Mouse (Mus musculus): Measurements from ENCODE around the gene Bst2.

- TF ChIP-seq POLR2A (IDR thresholded peaks at IDR 0.05; ENCODE audit: control insufficient read depth, extremely low read depth, insufficient read depth, low read length, poor library complexity) (no peak), CTCF (IDR thresholded peaks at IDR 0.05; ENCODE audit: borderline replicate concordance, control insufficient read depth, extremely low read depth, insufficient read depth, low read length, poor library complexity) (0 out of 2 replicates have a peak, but pooled peaks have one; percentile 22)
Measured at GRCm38 (mm10) chr8:71542632-71543343, 5.5 kb upstream of the Bst2 start, which contains the start of gene Mvb12a.

Measured in thymus, adult 2 months (tissue).